Mouse (Mus musculus): ENCODE measurements around the gene Dytn.
"Not testable (repeated sequence)": the region's sequence is repeated elsewhere in the genome, so short reads cannot be mapped to it uniquely, and the experiment has no call there.

Dytn gene

DNA sequence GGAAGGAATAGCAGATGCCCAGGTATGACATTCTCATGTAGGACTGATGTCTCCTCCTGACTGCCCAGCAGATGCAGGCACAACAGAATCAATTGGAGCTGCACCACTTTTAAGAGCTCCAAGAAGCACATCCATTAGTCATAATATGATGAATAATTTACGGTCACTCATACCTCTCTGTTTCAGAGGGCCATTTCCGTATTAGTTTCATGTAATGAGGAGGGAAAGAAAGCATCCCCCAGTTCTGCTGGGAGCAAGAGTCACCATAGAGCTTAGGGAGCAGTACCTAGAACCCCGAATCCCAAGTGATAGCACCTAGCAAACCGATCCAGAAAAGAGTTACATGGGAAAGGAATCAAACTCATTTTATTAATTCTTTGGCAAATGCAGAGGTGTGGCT lies at the start of gene Dytn:
Gene Dytn (minus strand): TSS at position 101 of the 400 bp plus-strand sequence.
- DNase-seq (ENCODE audit: low read depth, low spot score), result no peak

- DNase-seq (ENCODE audit: low read depth, low spot score), result peak; percentile 94
Observed at GRCm38 (mm10) chr1:63730240-63730771, 43.6 kb upstream of the Dytn start, which contains the start of the genes Mdh1b and Fastkd2. TSS of gene Mdh1b (minus strand) at chr1:63730318. TSS of gene Fastkd2 (plus strand) at chr1:63730614.

DNA sequence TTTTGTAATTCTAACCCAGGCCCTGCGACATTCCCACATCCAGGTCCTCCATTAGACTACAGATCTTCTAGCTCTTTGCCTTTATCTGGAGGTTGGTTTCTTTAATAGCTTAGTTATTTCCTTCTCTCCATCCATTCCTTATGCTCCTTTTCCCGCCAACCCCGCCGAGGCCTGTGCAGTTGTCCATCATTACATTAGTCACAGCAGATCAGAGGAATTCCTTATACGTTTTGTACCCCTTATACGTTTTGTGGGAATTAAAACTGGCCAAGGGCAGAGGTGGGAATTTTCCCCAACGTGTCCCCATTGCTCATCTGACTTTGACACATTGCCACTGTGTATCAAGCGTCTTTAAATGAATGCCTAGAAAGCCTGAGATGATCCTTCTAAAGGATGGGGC lies 43.1 kb upstream of the Dytn start:
- DNase-seq (ENCODE audit: low read depth, low spot score), result no peak

DNA sequence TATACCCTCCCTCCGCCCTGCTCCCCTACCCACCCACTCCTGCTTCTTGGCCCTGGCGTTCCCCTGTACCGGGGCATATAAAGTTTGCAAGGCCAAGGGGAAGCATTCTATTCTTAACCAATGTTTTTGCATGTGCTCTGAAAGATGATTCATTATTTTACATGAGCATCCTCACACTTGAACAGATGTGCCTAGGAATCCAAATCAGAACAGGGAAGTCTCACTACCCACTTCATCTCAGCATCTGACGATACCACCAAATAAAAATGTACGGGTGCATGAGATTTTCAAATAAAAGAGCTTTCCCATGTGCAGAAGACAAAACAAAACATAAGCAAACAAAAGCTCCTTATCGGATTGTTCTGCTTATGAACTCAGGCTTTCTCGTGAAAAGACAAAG lies 33.4 kb upstream of the Dytn start:
- peak; percentile 63 for DNase-seq (ENCODE audit: low read depth, low spot score)

- DNase-seq (ENCODE audit: low read depth, low spot score), result no peak
Observed at GRCm38 (mm10) chr1:63708876-63709275, 22.1 kb upstream of the Dytn start.

DNA sequence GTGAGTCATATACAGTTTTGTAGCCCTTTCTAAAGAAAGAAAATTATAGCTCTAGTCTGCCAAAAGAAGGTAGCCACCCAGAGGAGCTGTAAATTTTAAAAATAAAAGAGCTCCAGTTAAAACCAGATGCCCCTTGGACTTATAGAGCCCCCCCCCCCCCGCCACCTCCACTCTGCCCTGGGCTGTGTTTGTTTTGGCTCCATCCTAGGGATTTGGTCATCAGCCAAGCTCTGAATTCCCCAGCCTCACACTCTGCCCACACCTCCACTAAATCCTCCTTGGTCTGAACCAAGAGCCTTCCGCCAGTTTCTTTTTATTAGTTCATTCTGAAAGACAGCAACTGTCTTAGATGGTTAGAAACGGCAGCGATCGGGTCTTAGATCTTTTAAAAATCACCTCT lies 19.0 kb upstream of the Dytn start:
- no peak for DNase-seq (ENCODE audit: low read depth, low spot score)

DNA sequence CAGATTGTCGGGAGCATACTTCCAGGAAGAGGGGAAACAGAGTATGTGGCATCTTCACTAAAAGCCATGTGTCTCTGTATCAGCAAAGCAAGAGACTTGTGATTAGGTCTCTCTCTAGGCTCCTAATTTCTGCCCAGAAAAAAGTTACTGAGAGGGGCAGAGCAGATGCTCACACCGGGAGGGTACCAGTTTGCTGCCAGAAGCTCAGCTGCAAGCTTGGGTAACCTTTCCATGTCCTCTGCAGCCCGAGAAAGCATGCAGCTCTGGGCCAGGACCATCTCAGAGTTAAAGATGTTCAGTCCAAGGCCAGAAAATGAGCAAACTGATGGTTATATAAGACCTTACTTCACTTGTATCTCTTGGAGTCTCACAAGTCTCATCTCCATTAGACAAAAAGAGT lies 10.1 kb upstream of the Dytn start:
- DNase-seq (ENCODE audit: low read depth, low spot score), result no peak

GRCm38 (mm10) chr1:63675975-63676374 lies 10.8 kb downstream of the Dytn start:
- no peak for DNase-seq (ENCODE audit: low read depth, low spot score)

GRCm38 (mm10) chr1:63668852-63669160 lies 17.9 kb downstream of the Dytn start:
- peak; percentile 77 for DNase-seq (ENCODE audit: low read depth, low spot score)

- peak; percentile 11 for DNase-seq (ENCODE audit: low read depth, low spot score)
Observed at GRCm38 (mm10) chr1:63667949-63668851, 18.5 kb downstream of the Dytn start.

- DNase-seq (ENCODE audit: low read depth, low spot score), result no peak
Observed at GRCm38 (mm10) chr1:63667201-63667948, 19.4 kb downstream of the Dytn start.

DNA sequence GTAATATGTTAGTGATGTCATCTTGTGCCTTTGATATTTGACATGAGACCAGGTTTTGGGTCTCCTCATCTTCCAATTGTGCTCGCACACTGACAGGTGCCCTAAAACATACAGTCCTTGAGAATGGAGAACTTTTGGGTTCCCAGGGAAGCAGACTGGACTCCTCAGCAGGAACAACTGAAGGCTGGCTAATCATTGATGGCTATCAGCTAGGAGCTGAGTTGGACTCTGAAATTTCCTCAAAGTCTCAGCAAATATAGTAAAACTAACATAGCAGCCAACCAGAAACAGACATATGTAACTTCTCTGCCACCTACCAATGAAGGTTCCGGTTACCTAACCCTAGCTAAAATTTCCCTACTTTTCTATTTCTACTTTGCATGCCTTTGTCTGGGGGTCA lies 20.6 kb downstream of the Dytn start:
- DNase-seq (ENCODE audit: low read depth, low spot score), result no peak

- peak; percentile 67 for DNase-seq (ENCODE audit: low read depth, low spot score)
Observed at GRCm38 (mm10) chr1:63659591-63659990, 27.1 kb downstream of the Dytn start.

DNA sequence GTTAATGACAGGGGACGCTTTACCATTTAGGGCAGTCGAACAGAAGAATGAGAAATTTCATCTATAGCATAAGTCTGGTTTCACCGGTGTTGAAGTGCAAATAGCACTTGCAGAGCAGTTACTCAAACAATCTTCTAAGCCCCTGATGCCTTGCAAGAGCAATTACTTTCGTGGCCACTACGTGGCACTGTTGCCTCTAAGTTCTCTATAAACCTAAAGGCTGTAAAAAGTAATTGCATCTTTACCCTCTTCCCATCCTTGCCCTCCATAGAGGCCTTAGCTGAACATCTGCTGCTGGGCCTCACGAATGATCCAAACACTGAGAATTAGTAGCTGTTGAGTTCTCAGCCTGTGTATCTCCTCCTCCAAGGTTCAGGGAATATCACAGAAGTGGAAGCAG lies 28.7 kb downstream of the Dytn start:
- DNase-seq (ENCODE audit: low read depth, low spot score), result peak; percentile 43

GRCm38 (mm10) chr1:63639921-63640320 lies 46.8 kb downstream of the Dytn start:
- DNase-seq (ENCODE audit: low read depth, low spot score), result no peak

DNA sequence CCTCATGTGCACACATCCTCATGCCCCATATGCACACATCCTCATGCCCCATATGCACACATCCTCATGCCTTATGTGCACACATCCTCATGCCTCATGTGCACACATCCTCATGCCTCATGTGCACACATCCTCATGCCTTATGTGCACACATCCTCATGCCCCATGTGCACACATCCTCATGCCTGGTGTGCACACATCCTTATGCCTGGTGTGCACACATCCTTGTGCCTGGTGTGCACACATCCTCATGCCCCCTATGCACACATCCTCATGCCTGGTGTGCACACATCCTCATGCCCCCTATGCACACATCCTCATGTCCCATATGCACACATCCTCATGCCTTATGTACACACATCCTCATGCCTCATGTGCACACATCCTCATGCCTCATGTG lies 56.3 kb downstream of the Dytn start:
- DNase-seq (ENCODE audit: low read depth, low spot score), result not testable (repeated sequence)

- no peak for DNase-seq (ENCODE audit: low read depth, low spot score)
Observed at GRCm38 (mm10) chr1:63628211-63628610, 58.5 kb downstream of the Dytn start.

GRCm38 (mm10) chr1:63615668-63616067 lies 71.1 kb downstream of the Dytn start, which contains the start of gene Gm39653:
TSS of gene Gm39653 (plus strand) at chr1:63615968.
- DNase-seq (ENCODE audit: low read depth, low spot score), result no peak

- no peak for DNase-seq (ENCODE audit: low read depth, low spot score)
Observed at GRCm38 (mm10) chr1:63614594-63614993, 72.1 kb downstream of the Dytn start.

DNA sequence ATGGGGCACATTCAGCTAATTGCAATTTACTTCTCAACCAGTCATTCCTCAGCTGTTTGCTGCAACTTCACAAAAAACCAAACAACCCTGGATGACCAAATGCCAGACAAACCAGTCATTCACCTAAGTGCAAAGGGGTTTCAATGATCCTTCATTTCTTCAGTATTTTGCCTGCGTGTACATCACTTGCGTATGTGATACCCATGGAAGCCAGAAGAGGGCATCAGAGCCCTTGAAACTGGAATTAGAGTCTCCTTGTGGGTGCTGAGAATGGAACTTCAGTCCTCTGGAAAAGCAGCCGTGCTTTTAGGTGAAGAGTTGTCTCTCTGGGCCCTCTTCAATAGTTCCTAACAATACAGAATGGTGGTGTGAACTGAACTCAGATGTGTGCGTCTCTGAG lies 77.1 kb downstream of the Dytn start:
- DNase-seq (ENCODE audit: low read depth, low spot score), result no peak

- no peak for DNase-seq (ENCODE audit: low read depth, low spot score)
Observed at GRCm38 (mm10) chr1:63603870-63604500, 82.7 kb downstream of the Dytn start.

- DNase-seq (ENCODE audit: low read depth, low spot score), result no peak
Observed at GRCm38 (mm10) chr1:63586869-63587268, 99.9 kb downstream of the Dytn start.
